Mouse (Mus musculus): ENCODE data around the gene Fam222b. TPM values are rescaled to one million over a fixed set of nuclear protein-coding genes. Genes with fewer than 3 reads are reported as not detected.

Fam222b gene
- polyA plus RNA-seq, 1 experiment from 2014 or later, result 18.6 TPM

DNA sequence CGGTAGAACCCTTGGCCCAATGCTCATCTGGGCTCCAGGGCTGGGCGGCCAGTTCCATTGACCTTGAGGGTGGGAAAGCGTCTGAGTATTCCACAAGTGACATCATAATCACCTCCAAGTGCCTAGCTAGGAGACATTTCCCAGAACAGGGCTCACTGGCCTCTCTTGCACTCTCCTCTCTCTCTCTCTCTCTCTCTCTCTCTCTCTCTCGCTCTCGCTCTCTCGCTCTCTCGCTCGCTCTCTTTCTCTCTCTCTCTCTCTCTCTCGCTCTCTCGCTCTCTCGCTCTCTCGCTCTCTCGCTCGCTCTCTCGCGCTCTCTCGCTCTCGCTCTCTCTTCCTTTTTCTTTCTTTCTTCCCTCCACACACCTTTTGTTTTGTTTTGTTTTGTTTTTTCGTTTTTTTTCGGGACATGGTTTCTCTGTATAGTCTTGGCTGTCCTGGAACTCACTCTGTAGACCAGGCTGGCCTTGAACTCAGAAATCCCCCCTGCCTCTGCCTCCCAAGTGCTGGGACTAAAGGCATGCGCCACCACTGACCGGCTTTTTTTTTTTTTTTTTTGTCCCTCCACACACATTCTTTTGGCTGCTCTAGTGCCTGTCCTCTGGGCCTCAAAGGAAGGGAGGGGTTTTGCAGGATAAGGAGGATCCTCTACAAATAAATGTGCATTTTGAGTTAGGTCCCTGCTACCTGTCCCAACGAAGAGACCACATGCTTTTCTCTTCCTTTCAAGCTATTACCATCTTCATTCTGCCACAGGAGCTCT, 100.8 kb downstream of the Fam222b start:
- DNase-seq (ENCODE audit: low read depth, low spot score) (no peak), ATAC-seq (no peak)
- no peaks in the 10 kb centered on the region for H3K27me3 ChIP-seq
- TF ChIP-seq CTCF (IDR thresholded peaks at IDR 0.05), result no peak
- ChIA-PET POLR2A (interaction anchor here (1.6 kb wide), 1 partner anchor 10 kb away, joined by 8 read pairs; no protein-coding TSS in a partner anchor), CTCF (no interaction called here)
- in situ Hi-C loops (cut with MboI; ENCODE audit: low pct_unique_long_range_greater_than_20kb), result no loop called here

DNA sequence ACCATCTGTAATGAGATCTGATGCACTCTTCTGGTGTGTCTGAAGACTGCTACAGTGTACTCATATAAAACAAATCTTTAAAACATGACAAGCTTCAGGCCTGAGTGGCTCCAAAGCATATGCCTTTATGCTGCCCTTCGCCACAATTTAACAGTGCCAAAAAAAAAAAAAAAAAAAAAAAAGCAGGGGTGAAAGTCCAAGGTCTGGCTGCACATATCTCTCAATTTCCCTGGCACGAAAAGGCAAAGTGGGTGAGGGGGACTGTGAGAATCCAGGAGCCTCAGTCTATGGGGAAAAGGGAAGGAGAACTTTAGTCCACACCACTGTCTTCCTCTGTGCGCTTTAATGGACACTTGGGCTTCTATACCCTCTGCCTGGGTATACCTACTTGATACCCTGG, 107.9 kb downstream of the Fam222b start:
- no peak for TF ChIP-seq CTCF (IDR thresholded peaks at IDR 0.05)
- ATAC-seq (no peak), DNase-seq (ENCODE audit: low read depth, low spot score) (no peak)
- H3K27me3 ChIP-seq, result no peaks in the 10 kb centered on the region
- CTCF ChIA-PET, result no interaction called here
- POLR2A ChIA-PET, result interaction anchor here (0.6 kb wide), 1 partner anchor 27 kb away, joined by 3 read pairs; no protein-coding TSS in a partner anchor
- in situ Hi-C loops (cut with MboI; ENCODE audit: low pct_unique_long_range_greater_than_20kb), result no loop called here

DNA sequence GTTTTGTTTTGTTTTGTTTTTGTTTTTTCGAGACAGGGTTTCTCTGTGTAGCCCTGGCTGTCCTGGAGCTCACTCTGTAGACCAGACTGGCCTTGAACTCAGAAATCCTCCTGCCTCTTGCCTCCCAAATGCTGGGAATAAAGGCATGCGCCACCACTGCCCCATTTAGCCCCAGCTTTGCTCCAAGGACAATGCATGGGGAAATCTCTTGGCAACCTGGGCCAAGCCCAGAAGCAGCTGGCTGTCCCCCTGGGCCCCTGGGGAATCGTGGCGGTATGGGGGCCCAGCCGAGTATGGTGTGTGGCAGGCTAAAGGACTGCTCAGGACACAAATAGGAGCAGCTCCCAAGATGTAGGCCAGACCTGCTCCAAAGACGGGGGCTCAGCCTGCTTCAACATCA, 109.8 kb downstream of the Fam222b start:
- DNase-seq (ENCODE audit: low read depth, low spot score) (no peak), ATAC-seq (no peak)
- POLR2A ChIA-PET, result interaction anchor here (0.6 to 1.1 kb wide), 2 partner anchors 41 to 238 kb away, joined by 3 read pairs; partner anchors contain the start of genes Sdf2 and Supt6
- in situ Hi-C loops (cut with MboI; ENCODE audit: low pct_unique_long_range_greater_than_20kb), result no loop called here
- no peak for TF ChIP-seq CTCF (IDR thresholded peaks at IDR 0.05)
- no peaks in the 10 kb centered on the region for H3K27me3 ChIP-seq
- CTCF ChIA-PET, result interaction anchor here (1.6 kb wide), 1 partner anchor 21 kb away, joined by 3 read pairs; no protein-coding TSS in a partner anchor

DNA sequence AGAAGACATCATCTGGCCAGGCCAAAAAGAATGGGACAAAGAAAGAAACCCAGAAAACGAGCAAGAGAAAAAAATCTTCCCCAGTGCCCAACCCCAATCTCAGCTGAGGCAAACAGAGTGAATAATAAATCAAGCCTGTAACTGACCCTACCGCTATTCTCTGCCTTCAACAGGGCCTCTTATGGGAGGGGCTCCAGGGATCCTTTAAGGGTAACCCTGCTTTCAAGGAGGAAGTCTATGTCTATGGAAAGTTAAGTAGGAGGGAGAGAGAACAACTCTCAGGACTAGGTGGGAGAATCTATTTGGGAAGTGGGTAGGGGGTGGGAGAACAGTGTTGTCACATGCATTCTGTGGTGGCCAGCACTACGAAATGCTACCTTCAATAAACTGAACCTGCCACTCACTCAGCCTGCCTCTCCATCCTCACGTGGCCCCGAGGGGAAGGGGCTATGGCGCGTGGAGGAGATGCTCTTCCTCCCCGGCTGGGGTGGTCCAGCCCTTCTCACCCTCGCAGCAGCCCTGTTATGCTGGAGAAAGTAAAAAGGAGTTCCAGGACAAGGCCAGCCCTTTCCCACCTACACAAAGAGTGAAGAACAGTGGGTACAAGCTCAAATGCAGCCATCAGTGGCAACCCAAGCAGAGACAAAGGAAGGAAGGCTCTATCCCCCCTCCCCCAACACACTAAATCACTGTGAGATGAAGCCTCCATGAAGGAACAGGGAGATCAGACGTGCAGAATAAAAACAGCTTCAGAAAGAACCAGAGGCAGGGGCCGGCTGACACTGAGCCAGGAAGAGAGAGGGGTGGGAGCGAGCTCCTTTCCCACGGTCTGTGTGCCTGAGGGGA, 111.1 kb downstream of the Fam222b start:
- ATAC-seq (no peak), DNase-seq (ENCODE audit: low read depth, low spot score) (no peak)
- no peak for TF ChIP-seq CTCF (IDR thresholded peaks at IDR 0.05)
- POLR2A ChIA-PET, result interaction anchor here (0.8 kb wide), 1 partner anchor 9 kb away, joined by 8 read pairs; no protein-coding TSS in a partner anchor
- CTCF ChIA-PET, result interaction anchor here (1.6 kb wide), 1 partner anchor 20 kb away, joined by 3 read pairs; no protein-coding TSS in a partner anchor
- in situ Hi-C loops (cut with MboI; ENCODE audit: low pct_unique_long_range_greater_than_20kb), result no loop called here
- no peaks in the 10 kb centered on the region for H3K27me3 ChIP-seq

Other genes with a start within 250 kb of the Fam222b start
- gene Pipox, start 200.6 kb upstream of the Fam222b start, polyA plus RNA-seq (2021), result 0.15 TPM
- gene Sez6, start 163.9 kb upstream of the Fam222b start, polyA plus RNA-seq (2021), result not detected
- 60.8 TPM for gene Phf12, start 111.9 kb upstream of the Fam222b start, polyA plus RNA-seq (2021)
- gene Dhrs13, start 62.4 kb upstream of the Fam222b start, polyA plus RNA-seq (2021), result 17.9 TPM
- gene Flot2, start 56.7 kb upstream of the Fam222b start, polyA plus RNA-seq (2021), result 143 TPM
- gene Eral1, start 14.3 kb upstream of the Fam222b start, polyA plus RNA-seq (2021), result 22.1 TPM
- 101 TPM for gene Traf4, start 70.9 kb downstream of the Fam222b start, polyA plus RNA-seq (2021)
- gene Nek8, start 82.0 kb downstream of the Fam222b start, polyA plus RNA-seq (2021), result 19.6 TPM
- 13.6 TPM for gene Tlcd1, start 82.1 kb downstream of the Fam222b start, polyA plus RNA-seq (2021)
- gene Rpl23a, start 88.9 kb downstream of the Fam222b start, polyA plus RNA-seq (2021), result 1,270 TPM
- gene Rab34, start 93.8 kb downstream of the Fam222b start, polyA plus RNA-seq (2021), result 138 TPM
- gene Proca1, start 98.7 kb downstream of the Fam222b start, polyA plus RNA-seq (2021), result 0.18 TPM
- 118 TPM for gene Sdf2, start 151.1 kb downstream of the Fam222b start, polyA plus RNA-seq (2021)
- 69.2 TPM for gene Supt6, start 151.3 kb downstream of the Fam222b start, polyA plus RNA-seq (2021)
- gene 2610507B11Rik, start 167.1 kb downstream of the Fam222b start, polyA plus RNA-seq (2021), result 192 TPM
- gene BC030499, start 196.2 kb downstream of the Fam222b start, polyA plus RNA-seq (2021), result 0.30 TPM
- 45.2 TPM for gene Spag5, start 206.9 kb downstream of the Fam222b start, polyA plus RNA-seq (2021)
- 0.32 TPM for gene Aldoc, start 228.3 kb downstream of the Fam222b start, polyA plus RNA-seq (2021)
- gene Pigs, start 233.8 kb downstream of the Fam222b start, polyA plus RNA-seq (2021), result 96.5 TPM
- gene Unc119, start 248.8 kb downstream of the Fam222b start, polyA plus RNA-seq (2021), result 55.0 TPM

Measured in Patski (cell line).